Mouse (Mus musculus): ENCODE measurements around the gene Hist1h4a.
"Not testable (repeated sequence)": the region's sequence is repeated elsewhere in the genome, so short reads cannot be mapped to it uniquely, and the experiment has no call there.

Gene Hist1h4a

DNA sequence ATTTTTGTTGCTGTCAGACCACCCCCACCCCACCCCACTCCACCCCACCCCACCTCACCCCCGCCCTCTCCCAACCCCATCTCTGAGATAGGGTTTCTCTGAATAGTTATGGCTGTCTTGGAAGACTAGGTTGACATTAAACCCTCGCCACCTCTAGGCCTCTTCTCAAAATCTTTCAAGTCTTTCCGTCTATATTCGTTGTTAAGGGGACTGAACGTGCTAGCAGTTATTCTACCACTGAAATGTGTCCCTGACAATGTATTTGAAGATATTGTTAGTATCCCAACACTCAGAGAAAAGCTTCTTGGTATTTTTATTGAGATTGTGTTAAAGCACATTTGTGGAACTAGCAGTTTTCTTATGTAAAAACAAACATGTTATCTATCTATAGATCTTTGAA is 20.1 kb downstream of the Hist1h4a start:
- DNase-seq, result no peak

DNA sequence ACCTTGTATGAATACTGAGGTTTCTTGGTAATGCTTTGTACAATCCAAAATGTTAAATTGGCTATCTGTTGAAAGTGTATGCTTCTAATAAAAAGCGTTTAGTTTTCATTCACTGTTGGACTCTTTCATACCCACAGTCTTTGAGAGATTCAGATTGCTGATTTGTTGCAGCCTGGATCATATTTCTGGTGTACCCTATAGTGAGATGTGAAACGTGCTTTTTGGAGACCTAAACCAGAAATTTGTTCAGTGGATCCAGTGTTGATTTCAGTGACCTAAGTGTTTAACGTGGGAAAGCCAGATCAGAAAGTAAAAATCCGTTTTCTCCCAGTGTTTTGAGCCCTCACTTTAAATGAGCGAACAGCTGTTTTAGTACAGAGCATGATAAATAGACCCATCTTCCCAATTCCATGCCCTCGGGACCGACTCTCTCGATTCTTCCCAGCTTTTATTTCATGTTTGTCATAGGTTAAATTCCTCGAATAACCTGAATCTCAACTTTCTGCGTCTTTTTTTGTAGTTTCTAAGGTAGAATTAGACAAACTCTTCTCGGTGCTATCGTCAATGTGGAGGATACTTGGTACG is 20.7 kb downstream of the Hist1h4a start:
- DNase-seq, result no peak

DNA sequence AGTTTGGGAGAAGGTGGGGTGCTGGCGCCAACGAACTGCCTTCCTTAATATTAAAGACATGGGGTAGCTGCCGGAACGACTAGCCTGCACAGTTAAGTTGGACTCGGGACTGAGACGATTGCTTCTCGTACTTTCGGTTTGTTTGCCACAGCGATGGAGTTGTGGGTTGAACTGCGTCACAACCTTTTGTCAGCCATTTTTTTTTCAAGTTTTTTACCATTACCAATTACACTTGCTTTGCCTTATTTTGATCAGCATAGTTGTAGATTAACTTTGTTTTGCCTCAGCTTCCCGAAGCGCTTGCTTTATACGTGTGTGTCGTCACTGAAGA is 21.1 kb downstream of the Hist1h4a start:
- DNase-seq, result no peak

DNA sequence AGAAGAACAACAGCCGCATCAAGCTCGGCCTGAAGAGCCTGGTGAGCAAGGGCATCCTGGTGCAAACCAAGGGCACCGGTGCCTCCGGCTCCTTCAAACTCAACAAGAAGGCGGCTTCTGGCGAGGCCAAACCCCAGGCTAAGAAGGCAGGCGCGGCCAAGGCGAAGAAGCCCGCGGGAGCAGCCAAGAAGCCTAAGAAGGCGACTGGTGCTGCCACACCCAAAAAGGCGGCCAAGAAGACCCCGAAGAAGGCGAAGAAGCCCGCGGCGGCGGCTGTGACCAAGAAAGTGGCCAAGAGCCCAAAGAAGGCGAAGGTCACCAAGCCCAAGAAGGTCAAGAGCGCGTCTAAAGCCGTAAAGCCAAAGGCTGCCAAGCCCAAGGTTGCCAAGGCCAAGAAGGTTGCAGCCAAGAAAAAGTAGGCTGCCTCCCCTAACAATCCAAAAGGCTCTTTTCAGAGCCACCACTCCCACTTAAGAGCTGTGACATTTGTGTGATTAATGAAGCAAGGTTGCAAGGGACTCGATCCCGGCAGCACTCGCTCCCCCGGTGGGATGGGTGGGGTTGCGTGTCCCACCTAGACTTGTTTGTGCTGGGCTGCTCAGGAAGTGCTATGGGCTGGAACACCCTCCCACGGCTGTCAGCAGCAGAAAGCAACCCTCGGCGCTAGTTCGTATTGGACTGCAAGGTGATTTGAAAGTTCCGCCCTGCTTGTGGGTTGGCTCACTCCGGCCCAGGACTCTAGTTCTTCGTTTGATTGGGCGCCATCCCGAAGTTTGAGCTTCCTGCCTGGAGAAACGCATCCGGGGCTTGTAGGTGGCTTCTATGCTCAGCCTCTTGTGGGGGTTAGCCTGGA is 21.7 kb downstream of the Hist1h4a start:
- DNase-seq, result peak; percentile 83

DNA sequence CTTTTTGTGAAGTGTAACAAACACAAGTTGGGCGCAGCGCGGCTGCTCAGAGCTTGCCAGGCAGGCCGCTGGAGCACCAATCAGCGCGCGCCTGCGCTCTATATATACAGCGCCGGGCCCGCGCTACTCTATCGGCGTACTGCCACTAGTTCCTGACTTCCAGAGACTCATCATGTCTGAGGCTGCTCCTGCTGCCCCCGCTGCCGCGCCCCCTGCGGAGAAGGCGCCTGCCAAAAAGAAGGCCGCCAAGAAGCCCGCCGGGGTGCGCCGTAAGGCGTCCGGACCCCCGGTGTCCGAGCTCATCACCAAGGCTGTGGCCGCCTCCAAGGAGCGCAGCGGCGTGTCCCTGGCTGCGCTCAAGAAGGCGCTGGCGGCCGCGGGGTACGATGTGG is 22.4 kb downstream of the Hist1h4a start, which contains the start of gene Hist1h1c:
TSS of gene Hist1h1c (plus strand) at position 132 of the 392 bp plus-strand sequence.
- DNase-seq, result peak; percentile 84

DNA sequence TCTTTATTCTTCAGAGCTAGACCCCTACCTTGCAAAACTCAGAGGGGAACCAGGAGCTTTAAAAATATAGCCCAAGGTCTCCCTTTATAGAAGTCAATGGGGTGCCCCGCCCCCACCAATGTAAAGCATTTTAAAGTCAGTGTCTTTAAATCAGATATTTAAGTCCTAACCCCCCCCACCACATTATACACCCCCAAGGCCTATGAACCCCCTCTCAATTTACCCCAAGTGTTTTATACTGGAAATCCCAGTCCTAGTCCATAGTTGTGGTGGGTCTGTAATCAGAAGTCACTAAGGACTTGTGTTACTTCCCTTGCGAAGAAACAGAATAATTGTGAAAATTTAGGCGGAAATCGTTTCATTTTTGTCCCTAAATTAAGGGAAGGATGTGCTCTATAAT is 23.0 kb downstream of the Hist1h4a start:
- DNase-seq, result no peak

DNA sequence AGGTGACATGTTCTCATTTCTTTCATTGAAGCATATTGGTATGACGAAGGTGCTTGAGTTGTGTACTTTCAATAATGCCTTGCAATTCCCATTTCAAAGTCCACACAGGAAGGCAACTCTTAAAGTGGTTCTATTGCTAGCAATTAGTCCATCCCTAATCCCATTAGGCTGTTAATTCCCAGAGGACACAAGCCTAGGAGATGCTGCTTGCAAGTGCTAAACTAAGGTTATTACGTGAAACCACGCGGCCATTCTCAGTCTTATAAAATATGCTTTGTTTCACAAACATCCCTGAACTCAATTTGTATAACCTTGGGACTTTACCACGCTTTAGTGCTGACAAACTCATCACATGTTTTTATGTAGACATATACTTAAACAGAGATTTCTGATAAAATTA is 23.9 kb downstream of the Hist1h4a start:
- no peak for DNase-seq

DNA sequence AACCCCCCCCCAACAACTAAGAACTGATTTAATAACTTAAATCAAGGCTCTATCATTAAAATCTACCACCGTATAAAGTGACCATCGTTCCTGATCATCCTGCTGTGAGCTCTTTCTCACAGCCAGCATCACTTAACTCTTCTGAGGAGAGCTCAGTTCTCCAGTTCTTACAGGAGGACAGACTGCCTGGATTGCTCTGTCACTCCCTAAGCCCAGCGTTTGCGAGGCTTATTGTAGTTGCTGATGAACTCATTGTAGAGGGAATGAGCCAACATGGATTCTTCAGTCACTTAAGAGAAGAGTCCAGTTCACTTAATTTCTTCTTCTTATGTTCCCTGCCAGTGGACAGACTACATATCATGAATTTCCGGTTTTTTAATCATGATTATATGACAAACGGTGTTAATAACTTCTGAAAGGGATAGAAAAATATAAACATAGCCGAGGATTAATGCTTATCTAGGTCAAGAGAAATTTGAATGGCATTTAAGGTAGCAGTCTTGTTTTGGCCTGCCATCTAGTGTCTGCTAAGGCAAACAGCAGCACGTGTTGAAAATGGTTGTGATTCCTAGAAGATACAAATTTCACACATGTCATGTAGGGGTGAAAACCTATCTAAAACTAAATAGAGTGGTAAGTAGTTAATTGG is 28.8 kb downstream of the Hist1h4a start:
- no peak for DNase-seq

DNA sequence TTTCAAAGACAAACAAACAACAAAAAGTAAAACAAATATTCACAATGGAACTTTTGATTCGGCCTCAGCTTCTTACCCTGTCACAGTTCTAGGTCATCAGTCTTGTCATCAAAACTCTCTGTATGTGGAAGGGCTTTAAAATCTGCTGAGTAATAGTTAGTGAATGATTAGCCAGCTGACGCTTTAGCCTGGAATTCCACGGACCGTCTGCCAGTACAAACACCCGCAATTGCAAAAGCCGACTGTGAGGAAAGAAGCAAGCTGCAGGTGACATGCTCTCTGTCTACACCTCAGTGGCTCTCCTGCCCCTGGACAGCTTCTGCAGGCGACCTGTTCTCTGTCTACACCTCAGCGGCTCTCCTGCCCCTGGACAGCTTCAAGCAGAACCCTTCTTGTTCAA is 30.6 kb downstream of the Hist1h4a start:
- DNase-seq, result no peak

DNA sequence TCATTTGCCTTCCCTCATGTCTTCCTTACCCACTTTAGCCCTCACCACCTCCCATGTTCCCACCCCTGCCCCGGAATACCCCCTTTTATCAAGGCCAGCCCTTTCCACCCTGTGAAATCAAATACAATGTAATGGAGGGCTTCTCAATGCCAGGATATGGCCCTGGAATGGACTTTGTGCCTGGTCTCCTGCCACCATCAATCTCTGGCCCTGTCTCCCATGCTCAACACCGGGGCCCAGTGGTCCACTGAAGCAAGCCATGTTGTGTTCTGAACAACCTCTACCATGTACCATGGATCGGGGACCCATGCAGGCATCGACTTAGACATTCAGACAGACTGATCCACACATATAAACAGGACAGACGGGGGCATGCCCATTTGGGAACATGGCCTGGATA is 31.3 kb downstream of the Hist1h4a start:
- DNase-seq, result no peak

DNA sequence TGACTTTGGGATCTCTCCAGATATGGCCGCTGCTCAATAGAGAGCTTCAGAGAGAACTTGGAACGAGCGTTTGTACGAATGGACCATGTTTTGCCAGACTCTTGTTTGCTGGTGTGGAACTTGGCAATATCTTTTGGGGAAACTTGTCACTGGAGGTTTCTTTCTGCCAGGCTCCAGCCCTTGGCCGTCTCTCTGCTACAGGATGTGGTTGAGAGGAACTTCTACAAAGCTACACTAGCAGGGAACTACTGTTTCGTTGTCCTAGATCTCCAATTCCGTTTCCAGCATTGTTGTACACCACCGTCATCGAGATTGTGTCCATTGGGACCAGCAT is 31.9 kb downstream of the Hist1h4a start:
- DNase-seq, result no peak

DNA sequence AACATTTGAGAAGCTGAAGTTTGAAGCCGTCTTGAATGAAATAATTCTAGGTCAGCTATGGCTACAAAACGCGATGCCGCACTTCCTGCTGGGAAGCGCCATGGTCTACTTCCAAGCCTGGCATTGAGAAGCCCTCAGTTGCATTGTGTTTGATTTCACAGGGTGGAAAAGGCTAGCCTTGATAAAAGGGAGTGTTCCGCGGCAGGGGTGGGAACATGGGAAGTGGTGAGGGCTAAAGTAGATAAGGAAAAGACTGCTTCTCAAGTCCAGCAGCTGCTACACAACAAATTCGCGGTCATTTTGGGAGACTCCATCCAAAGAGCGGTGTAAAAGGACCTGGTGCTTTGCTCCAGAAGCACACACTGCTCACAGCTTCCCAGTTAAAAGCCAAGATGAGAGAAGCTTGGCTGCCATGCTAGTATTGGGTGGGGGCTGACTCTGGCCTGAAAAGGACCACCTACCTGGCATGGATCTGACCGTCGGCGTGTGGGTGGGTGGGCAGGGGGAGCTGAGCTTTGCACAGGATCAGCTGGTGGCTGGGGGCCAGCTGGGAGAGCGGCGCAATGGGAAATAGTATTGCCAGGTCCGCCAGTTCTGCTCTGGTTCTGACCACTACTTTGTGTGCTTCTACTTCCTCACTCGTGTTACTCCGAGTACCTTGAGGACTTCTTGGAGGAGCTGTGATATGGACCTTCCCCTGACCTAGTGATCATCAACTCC is 32.4 kb downstream of the Hist1h4a start:
- DNase-seq, result no peak

DNA sequence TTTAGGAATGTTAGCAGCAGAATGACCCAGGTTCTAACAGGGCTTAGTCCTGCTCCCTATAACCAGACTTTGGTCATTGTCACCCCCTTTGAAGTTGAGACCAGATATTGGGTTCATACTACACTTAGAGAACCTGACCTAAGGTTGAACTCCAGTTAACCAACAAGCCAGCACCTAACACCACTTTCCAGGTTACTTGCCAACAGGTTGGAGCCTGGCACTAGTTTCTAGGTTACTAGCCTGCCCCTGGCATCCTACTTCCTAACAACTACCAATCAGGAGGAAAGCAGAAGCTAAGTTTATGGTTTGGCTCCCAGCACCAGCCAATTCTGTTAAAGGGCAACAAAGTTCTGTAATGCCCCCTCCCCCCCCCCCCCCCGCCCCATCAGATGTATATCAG is 35.8 kb downstream of the Hist1h4a start:
- no peak for DNase-seq

DNA sequence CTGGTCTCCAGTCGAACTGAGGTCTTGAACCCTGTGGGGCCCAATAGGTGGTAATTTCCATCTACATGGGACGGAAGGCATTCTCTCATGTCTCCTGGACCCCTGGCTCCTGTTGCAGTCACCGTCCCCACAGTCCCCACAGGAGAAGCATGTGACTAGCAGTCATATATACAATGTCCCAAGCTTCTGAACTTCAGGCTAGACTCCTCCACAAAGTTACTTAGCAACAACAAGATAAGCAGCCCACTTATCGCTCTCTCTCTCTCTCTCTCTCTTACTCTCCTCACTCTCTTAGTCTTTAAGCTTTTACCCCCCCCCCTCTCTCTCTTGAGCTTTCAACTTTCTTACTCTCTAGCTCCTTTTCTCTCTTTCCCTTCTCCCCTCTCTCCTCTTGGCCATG is 36.8 kb downstream of the Hist1h4a start:
- no peak for DNase-seq

DNA sequence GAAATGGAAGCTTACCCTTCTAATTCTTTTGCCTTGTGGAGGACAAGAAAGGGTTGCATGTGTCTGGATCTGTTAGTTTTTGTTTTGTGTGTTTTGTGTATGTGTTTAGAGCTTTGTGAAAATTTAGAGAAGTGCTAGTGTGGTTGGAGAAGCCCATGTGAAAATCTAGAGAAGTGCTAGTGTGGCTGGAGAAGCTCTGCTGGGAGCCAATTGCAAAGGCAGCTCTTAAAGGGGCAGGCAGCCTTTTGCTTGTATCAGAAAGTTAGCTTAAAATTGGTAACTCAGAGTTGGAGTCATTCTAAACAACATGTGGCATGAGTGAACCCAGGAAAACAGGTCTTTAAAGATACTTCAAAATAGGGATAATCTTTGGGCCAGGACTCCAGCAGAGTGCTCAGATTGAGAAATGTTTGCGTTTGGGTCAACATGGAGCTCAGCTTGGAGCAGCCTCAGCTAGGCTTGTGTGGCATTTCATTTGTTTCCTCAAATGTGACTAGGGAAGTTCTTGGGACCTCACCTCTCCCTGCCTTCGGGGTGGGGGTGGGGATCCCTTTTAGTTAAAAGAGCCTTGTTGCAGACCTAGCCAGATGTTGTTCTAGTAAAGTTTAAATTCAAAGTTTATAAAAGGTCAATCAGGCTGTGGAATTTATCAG is 43.3 kb downstream of the Hist1h4a start:
- DNase-seq, result not testable (repeated sequence)

DNA sequence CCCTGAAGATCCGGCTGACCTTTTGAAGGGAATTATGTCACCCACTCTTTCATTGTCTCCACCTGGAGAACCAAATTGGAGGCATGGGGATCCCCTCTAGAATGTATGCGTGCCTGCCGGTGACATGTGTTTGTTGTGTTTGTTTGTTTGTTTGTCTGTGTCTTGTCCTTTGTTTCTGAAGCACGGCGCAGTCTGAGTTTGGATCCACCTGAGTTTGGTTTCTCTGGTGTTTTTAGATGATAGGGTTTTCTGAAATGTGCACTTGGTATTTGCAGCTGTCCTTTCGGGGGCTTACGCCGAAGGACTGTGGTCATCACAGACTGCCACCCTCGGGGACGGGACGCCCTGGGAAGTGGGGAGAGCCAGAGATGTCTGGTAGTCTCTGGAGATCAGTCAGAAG is 43.9 kb downstream of the Hist1h4a start:
- DNase-seq, result no peak

DNA sequence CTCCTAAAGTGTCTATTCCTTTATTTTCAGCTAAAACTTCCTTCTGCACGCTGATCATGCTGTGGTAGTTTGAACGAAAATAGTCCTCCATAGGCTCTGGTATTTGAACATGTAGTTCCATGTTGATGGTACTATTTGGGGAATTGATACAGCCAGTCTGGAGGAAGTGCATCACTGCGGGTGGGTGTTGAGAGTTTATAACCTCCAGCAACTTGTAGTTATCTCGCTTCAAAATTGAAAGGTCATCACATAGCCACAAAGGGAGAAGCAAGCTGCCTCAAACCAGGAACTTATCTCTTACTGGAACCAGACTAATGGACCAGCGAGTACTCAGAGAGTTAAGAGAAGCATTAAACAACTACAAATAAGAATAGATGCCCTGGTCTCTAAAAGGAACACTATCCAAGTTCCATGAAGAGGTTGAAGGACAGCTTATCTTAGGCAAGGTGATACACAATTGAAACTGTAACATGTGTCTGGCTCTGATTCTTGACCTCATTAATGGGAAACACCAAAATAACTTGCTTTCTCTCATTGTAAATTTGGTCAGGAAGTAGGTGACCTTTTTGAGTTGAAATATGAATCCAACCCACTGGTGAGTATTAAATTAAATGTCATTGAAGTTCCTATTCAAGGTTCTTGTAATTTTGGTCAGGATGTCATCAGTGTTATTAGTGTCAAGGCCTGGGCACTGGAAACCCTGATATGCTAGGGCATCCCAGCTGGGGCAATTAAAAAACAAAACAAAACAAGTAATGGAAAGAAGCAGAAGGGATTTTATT is 44.6 kb downstream of the Hist1h4a start:
- DNase-seq, result no peak

Measured in right cerebral cortex, postnatal 4 days (tissue).